Mouse (Mus musculus) layer of hippocampus, adult 9-10 months (tissue): ENCODE measurements around the gene Mypn.

Experiments used
- DNase-seq: peaks from one replicate; pipeline ENCODE4 v3.0.0; 2022; ENCODE audit warnings: low spot score

The Mypn gene

DNA sequence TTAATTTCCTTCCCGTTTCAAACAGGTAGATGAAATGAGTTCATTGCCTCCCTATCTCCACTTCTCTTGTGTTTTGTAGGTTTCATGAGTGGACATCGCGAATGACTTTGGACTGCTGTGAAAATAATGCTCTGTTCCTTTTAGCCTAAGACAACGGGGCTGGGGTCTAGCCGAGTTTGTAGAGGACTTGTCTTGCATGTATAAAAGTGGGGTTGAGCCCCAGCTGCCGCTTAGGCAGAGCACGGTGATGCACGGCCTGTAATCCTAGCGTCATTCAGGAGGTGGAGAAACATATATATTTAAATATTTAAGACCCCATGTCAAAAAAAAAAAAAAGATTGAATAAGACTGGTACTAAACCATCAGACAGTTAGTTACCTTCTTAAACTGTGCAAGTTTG, 103.1 kb downstream of the Mypn start:
- DNase-seq = no peak

DNA sequence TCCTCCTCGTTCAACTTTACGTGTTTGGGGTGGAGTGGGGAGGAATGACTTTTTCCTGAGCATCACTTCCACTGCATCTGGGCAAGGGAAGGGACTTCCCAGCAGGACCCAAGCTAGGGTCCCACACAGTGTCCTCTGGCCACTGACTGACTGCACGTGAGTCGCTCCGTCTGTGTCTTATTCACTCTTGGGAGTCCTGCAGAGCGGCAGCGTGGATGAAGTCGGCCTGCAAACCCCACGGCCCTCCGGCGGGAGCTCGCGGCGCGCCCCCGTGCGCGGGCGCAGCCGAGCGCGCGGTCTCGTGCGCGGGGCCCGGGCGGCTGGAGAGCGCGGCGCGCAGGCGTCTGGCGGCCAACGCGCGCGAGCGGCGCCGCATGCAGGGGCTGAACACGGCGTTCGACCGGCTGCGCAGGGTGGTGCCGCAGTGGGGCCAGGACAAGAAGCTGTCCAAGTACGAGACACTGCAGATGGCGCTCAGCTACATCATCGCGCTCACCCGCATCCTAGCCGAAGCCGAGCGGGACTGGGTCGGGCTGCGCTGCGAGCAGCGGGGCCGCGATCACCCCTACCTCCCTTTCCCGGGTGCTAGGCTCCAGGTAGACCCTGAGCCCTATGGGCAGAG, 103.7 kb downstream of the Mypn start:
- no peak for DNase-seq

DNA sequence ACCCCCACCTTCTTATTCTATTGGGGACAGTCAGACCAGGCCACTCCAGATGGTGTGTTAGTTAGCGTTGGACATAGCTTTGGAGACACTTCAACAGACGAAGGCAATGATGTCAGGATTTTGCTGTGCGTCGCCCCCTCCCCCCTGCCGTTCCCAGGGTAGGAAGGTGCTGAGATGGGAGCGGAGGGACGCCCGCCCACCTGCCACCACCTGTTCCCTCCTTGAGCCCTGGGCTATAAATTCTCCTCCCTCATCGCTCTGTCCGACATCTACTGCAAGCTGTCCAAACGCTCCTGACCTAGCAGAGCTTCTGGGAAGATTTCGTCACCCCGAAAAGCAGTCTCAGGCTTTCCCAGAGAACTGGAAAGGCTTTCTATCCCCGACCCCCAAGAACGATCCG, 104.2 kb downstream of the Mypn start, which contains the start of gene Atoh7:
Gene Atoh7 (plus strand): TSS at position 131 of the 400 bp plus-strand sequence.
- DNase-seq = no peak

DNA sequence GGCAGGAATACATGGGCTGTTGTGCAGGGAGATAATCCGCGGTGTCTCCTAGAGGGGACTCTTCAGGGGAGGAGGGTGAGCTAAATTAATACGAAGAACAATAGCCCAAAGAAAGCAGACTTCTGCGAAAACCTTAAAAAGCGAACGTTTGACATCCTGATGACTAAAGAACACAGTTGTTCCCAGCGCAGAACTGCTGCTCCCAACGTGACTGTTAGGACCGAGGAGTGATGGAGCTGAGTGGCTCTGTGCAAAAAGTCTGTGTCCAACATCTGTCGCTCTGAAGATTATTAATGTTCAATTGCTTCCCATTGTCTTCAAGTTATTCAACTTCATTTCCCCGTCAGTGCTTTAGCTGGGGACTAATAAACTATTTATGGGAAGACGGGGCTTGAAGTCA, 105.6 kb downstream of the Mypn start:
- no peak for DNase-seq

DNA sequence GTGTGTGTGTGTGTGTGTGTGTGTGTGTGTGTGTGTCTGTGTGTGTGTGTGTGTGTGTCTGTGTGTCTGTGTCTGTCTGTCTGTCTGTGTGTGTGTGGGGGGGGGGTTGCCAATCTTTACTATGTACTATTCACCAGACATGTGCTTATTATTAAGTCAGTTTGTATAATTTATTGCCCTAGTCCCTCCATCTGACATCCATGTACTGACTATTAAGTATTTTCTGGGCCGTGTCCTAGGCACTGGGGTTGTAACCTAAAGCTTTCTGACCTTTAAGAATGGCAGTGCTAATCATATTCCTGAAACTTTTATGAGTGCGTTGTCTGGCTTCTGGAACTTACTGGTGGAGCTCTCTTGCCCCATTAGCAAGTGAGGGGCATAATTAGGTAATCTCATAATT, 107.0 kb downstream of the Mypn start:
- no peak for DNase-seq

DNA sequence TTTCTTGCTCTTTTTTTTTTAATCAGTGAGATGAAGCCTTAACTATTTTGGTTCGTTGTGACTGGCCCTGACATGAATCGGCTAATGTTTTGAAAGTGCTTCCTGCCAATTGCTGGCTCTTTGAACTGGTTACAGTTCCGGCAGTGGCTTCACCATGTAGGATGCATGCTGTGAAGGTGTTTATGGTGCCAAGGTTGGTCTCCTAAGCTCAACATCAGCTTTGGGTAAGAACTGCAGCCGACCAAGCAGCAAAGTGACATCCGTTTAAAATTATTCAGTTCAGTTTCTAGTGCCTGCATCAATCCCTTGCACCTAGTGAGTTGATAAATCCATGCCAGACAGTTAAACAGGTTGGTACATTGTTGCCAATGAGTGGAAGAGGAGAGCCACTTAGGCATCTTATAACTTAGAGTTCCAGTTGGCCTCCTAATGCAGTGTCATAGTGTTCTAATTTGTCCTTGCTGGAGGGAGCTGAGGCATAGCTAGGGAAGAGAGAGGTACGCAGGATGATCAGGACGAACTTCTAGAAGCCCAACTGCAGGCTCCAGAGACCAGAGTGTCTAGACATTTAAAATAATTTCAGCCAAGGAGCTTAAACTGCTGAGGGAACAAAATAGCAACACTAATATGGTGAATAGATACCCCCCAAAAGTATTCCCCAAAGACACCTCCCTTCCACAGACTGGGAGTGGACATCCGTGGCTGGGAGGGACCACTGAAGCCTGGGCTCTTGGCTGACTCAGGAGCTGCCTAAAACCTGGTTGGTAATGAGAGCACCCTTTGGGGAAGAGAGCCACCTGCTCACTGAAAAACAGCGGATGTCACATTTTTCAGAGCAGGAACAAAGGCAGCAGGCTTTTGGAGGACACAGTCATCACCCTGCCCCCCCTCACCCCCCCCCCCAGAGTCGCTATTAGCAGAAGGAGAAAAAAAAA, 110.9 kb downstream of the Mypn start:
- DNase-seq = no peak

DNA sequence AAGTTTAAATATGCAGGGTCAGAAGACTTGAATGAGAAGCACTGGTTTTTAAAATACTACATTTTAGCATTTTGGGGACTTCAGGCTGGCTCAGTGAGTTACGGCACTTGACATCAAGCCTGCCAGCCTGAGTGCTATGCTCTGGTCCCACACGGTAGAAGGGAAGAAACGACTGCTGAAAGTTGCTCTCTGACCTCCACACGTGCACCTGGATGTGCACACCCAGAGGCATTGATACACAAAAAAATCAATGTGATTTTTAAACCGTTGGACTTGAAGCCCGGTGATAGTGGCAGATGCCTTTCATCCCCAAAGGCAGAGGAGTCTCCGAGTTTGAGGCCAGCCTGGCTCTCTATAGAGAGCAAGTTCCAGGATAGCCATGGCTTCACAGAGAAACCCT, 111.8 kb downstream of the Mypn start:
- DNase-seq = no peak

DNA sequence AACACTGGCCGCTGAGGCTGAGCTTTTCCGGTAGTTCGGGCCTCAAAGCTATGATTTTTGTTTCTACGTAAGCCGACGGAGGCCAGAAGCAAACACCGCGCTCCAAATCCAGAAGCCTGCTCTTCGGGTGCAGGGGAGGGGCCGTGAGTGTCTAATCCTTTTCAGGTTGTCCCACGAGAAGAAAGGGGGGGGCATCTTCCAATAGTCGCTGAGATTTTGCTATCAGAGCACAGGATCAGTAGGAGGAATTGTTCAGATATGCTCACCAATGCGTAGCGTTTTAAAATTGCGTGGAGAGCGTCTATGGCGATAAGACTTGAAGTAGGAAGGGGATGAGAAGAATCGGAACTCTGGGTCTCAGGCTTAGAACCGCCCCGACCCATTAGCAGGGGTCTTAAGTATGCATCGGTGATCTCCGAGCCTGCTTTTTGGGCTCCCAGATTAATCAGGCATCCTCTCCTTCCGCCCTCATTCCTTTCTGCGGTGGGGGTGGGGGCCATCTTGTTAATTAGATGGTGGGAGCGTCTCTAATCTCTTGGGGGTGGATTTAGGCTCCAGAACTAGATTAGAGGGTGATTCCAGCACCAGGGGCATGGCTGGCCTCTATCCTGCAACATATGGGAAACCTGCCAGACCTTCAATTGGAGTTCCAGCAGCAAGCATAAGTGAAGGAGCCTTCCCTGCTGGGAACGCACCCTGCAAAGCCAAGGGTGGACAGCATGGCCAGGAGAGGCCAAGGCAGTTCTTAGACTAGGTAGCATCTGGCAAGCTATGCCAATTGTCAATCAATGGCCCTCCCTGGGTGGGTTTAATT, 113.8 kb downstream of the Mypn start:
- no peak for DNase-seq

DNA sequence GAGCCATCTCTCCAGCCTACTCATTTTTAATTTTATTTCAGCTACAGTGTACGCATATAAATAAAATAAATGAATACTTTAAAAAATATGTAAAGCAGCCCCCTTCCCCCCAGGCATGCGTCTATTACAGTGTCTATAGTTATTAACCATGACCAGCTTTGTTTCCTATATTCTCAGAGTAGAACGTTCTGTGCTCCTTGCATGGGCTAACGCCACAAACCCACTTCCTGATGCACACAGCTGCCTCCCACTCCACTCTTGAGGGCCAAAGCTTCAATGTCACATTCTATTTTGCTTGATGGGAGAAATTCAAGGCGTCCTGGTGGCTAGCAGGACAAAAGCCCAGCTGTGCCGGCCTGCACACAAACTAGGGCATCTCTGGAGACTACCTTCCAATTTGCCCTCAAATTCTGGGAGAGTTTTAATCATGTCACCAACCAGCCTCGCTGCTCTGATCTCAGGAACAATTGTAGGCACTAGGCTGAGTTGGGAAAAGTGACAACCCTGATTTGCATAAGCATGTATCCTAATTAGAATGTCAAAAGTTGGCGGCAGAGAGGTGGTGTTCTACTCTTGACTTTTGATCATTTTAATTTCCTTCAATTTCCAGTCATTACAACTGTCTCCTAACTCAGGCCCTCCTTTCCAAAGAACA, 114.5 kb downstream of the Mypn start:
- no peak for DNase-seq

DNA sequence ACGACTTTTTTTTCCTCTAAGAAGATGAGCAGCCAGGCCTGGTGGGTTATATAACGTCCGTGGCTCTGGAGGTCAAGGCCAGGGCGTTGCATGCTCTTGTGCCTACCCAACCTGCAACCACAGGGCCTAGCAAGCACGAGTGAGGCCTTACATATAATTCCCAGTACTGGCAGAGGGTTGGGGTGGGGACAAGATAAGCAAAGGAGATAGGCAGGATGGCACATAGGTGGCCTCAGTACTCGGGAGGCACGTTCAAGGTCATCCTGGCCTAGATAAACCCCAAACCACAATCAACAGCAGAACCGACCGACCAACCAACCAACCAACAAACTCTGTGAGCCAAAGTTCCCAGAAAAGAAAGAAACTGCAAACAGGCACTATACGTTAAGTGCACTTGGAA, 117.4 kb downstream of the Mypn start:
- no peak for DNase-seq

DNA sequence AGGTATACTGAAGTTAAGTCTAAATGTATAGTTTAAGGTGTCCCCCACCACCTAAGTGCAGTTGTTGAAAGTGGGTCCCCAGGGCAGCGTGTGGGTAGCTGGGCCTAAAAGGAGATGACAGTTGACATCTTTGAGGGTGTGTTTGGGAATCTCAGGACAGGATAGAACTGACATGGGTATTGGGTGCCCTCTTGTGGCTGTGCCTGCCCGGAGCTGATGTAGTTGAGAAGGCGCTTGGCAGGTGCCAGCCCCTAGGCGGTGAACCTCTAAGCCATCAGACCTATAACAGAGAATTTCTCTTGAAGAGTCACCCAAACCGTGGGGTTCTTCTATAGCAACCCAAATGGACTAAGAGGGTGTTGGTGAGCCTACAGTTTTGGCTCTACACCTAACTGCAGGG, 137.8 kb downstream of the Mypn start:
- DNase-seq = peak; percentile 70
